Mouse (Mus musculus): ENCODE results near the gene Vmn1r201. TPM values are rescaled to one million over a fixed set of nuclear protein-coding genes. Genes with fewer than 3 reads are reported as not detected.

Gene Vmn1r201
- polyA plus RNA-seq (2017; shearing (Covaris generic)), result not detected

DNA sequence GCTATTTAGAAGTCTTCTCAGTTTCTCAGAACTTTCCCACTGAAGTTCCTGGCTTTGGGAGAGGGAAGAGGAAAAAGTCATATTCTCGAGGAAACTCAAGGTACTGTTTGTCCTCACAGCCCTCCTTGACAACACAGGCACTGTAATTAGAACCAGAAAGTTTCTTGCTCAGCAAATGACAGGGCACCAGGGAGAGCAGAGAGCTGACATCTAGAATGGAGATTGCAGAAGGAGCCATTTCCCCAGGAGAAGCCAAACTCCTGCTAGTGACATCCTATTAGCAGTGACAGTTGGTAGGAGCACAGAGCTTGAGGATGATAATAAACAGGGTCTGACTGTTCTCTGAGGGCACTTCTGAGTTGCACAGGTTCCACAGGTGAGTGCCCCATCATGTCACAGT lies at the start of gene Vmn1r201:
Vmn1r201 (plus strand) TSS at position 301 of the 400 bp plus-strand sequence.

DNA sequence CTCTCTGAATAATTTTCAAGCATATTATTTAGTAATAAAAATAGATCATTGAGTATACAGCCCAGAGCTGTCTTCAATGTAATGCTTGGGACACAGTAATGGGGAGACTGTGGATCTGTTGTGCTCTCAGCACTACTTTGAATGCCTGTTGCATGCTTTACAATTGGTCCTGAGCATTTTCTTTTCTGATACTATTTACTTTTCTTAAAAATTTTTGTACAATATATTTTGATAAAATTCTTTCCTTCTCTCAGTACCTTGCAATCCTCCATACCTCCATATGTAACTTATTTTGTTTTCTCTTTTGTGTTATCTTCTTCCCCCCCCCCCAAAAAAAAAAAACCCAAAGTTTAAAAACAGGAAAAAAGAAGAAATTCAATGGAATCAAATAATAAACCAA lies 33.6 kb downstream of the Vmn1r201 start, which contains the start of gene Vmn1r202:
Vmn1r202 (minus strand) TSS at position 101 of the 400 bp plus-strand sequence.

DNA sequence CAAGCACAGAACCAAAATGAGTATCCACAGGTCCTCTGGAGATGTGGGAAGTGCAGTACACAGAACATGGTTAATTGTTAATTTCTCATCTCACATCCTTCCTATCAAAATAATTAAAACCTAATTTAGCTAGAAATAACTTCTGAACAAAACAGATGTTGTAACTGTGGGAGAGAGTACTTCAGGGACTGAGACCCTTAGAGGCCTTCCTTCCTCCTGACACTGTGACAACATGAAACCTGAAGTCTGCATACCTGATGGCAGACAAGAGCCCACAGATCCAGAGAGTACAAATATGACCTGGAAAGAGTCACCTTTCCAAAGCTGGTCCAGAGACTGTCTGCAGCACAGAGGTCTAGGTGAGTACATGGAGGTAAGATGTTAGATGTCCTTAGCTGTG lies 46.1 kb downstream of the Vmn1r201 start, which contains the start of gene Vmn1r203:
Vmn1r203 (plus strand) TSS at position 301 of the 400 bp plus-strand sequence.

Other genes starting within 250 kb of the Vmn1r201 start
- gene Vmn1r193, start 248.8 kb upstream of the Vmn1r201 start, polyA plus RNA-seq (2017; shearing (Covaris generic)), result 0.06 TPM
- not detected for gene Vmn1r194, start 227.7 kb upstream of the Vmn1r201 start, polyA plus RNA-seq (2017; shearing (Covaris generic))
- gene Vmn1r195, start 201.4 kb upstream of the Vmn1r201 start, polyA plus RNA-seq (2017; shearing (Covaris generic)), result not detected
- gene Vmn1r196, start 182.0 kb upstream of the Vmn1r201 start, polyA plus RNA-seq (2017; shearing (Covaris generic)), result 0.15 TPM
- gene Vmn1r197, start 147.3 kb upstream of the Vmn1r201 start, polyA plus RNA-seq (2017; shearing (Covaris generic)), result not detected
- gene Vmn1r198, start 121.6 kb upstream of the Vmn1r201 start, polyA plus RNA-seq (2017; shearing (Covaris generic)), result 0.46 TPM
- gene Vmn1r199, start 92.1 kb upstream of the Vmn1r201 start, polyA plus RNA-seq (2017; shearing (Covaris generic)), result not detected
- 0.67 TPM for gene Vmn1r200, start 81.5 kb upstream of the Vmn1r201 start, polyA plus RNA-seq (2017; shearing (Covaris generic))
- gene Vmn1r202, start 33.5 kb downstream of the Vmn1r201 start, polyA plus RNA-seq (2017; shearing (Covaris generic)), result 0.07 TPM
- gene Vmn1r203, start 46.2 kb downstream of the Vmn1r201 start, polyA plus RNA-seq (2017; shearing (Covaris generic)), result 0.12 TPM
- gene Vmn1r204, start 81.3 kb downstream of the Vmn1r201 start, polyA plus RNA-seq (2017; shearing (Covaris generic)), result not detected
- not detected for gene Vmn1r205, start 121.1 kb downstream of the Vmn1r201 start, polyA plus RNA-seq (2017; shearing (Covaris generic))
- 0.35 TPM for gene Vmn1r206, start 152.3 kb downstream of the Vmn1r201 start, polyA plus RNA-seq (2017; shearing (Covaris generic))